20 mouse cellular contexts compared by ENCODE assay signal in genomic region chr4:97830935-97831608, GRCm38 (mm10). TPM values are rescaled to one million over a fixed set of nuclear protein-coding genes. Genes with fewer than 3 reads are reported as not detected.
A peak's percentile ranks its signal among the peaks of the same experiment; 100 is the strongest.
DNase-seq lines count a peak whose midpoint lies in the region; ATAC-seq and TF ChIP-seq lines count a peak whose summit lies in the region.
"Had no signal": no experiment of that assay in that cellular context is flagged by ENCODE, and none has a peak within 500 bp of the region (broad histone marks: within the 10 kb centered on the region; RNA-seq: fewer than 3 reads in every experiment).

No protein-coding gene starts in this region.

- no peaks in the 10 kb centered on the region for H3K36me3 ChIP-seq in heart, postnatal 0 days (replicated peaks; ENCODE audit: control insufficient read depth, insufficient read depth, low read length)
- H3K36me3 ChIP-seq in heart, embryonic 12.5 days: peaks cover 2% of the 10 kb centered on the region; the same call in 1 of the 2 replicates
- H3K36me3 ChIP-seq in hindbrain, postnatal 0 days (ENCODE audit: insufficient read depth, low read length): no peaks in the 10 kb centered on the region
- H3K36me3 ChIP-seq: embryonic facial prominence, embryonic 13.5 days had no signal

- TF ChIP-seq EP300 in heart, postnatal 0 days (IDR thresholded peaks at IDR 0.05; ENCODE audit: low read depth): no peak

- WGBS in heart, postnatal 0 days: 67% methylated on average over 16 of the region's 16 CpGs
- 81% methylated on average over 16 of the region's 16 CpGs for WGBS in heart, embryonic 12.5 days
- WGBS in bone marrow, adult 2 months: 6% methylated on average over 16 of the region's 16 CpGs
- 85% methylated on average over 16 of the region's 16 CpGs for WGBS in hindbrain, postnatal 0 days

- no peak overlapping the region for H3K4me2 ChIP-seq in heart, postnatal 0 days (ENCODE audit: low read depth, low read length)
- H3K4me2 ChIP-seq in heart, embryonic 12.5 days: no peak overlapping the region
- H3K4me2 ChIP-seq in hindbrain, postnatal 0 days (ENCODE audit: low read depth, low read length): no peak overlapping the region
- H3K4me2 ChIP-seq: embryonic facial prominence, embryonic 13.5 days; hindbrain, embryonic 14.5 days; limb, embryonic 13.5 days had no signal

- no peak for DNase-seq in heart, postnatal 0 days (ENCODE audit: low spot score)
- peak; percentile 84 for DNase-seq in 416B (ENCODE audit: low read depth)
- DNase-seq in T-cell, adult 2 months (ENCODE audit: low spot score): no peak
- DNase-seq in neural tube, embryonic 10.5 days (ENCODE audit: extremely low spot score, low spot score): no peak
- DNase-seq in hindbrain, postnatal 0 days (ENCODE audit: low spot score): no peak
- DNase-seq: cerebellum, adult 9-11 months; heart, postnatal 10 days; kidney, postnatal 36 days; right cerebral cortex, postnatal 25 days; thymus, postnatal 4 days had no signal

- TF ChIP-seq POLR2A in bone marrow, adult 2 months (IDR thresholded peaks at IDR 0.05; ENCODE audit: borderline replicate concordance, control insufficient read depth, low read depth, low read length): no peak

- no peaks in the 10 kb centered on the region for H3K27me3 ChIP-seq in heart, postnatal 0 days (ENCODE audit: control insufficient read depth, insufficient read depth, low read length)
- H3K27me3 ChIP-seq in heart, embryonic 12.5 days (replicated peaks): no peaks in the 10 kb centered on the region
- no peaks in the 10 kb centered on the region for H3K27me3 ChIP-seq in hindbrain, postnatal 0 days (ENCODE audit: insufficient read depth, low read length)
- H3K27me3 ChIP-seq: embryonic facial prominence, embryonic 13.5 days; limb, embryonic 13.5 days had no signal

- no peak overlapping the region for H3K4me3 ChIP-seq in heart, postnatal 0 days (ENCODE audit: low read depth, low read length)
- no peak overlapping the region for H3K4me3 ChIP-seq in heart, embryonic 12.5 days
- peak overlapping the region; percentile 28 for H3K4me3 ChIP-seq in bone marrow, adult 2 months (replicated peaks; ENCODE audit: control insufficient read depth, low read depth, low read length)
- no peak overlapping the region for H3K4me3 ChIP-seq in hindbrain, postnatal 0 days (ENCODE audit: low read length)
- H3K4me3 ChIP-seq: embryonic facial prominence, embryonic 13.5 days; limb, embryonic 13.5 days had no signal

- H3K27ac ChIP-seq in heart, postnatal 0 days (ENCODE audit: low read depth): 0 out of 2 replicates have a peak overlapping the region, but pooled peaks have one; percentile 7
- H3K27ac ChIP-seq in heart, embryonic 12.5 days (ENCODE audit: poor library complexity, severe bottlenecking): no peak overlapping the region
- peak overlapping the region; percentile 55; the same call in 1 of the 2 replicates for H3K27ac ChIP-seq in bone marrow, adult 2 months (ENCODE audit: control insufficient read depth, insufficient read depth, low read depth, low read length, poor library complexity)
- no peak overlapping the region for H3K27ac ChIP-seq in hindbrain, postnatal 0 days
- H3K27ac ChIP-seq: embryonic facial prominence, embryonic 13.5 days; hindbrain, embryonic 14.5 days; limb, embryonic 13.5 days; liver, embryonic 14.5 days had no signal

- peaks cover 59% of the 10 kb centered on the region for H3K4me1 ChIP-seq in heart, postnatal 0 days (ENCODE audit: control insufficient read depth, insufficient read depth)
- peaks cover 79% of the 10 kb centered on the region for H3K4me1 ChIP-seq in heart, embryonic 12.5 days (replicated peaks)
- no peaks in the 10 kb centered on the region; the same call in 1 of the 2 replicates for H3K4me1 ChIP-seq in bone marrow, adult 2 months (ENCODE audit: control insufficient read depth, insufficient read depth, low read length)
- no peaks in the 10 kb centered on the region for H3K4me1 ChIP-seq in hindbrain, postnatal 0 days (ENCODE audit: insufficient read depth, low read length)

- TF ChIP-seq CTCF in heart, postnatal 0 days (IDR thresholded peaks at IDR 0.05; ENCODE audit: low read depth): no peak
- no peak for TF ChIP-seq CTCF in bone marrow, adult 2 months (IDR thresholded peaks at IDR 0.05; ENCODE audit: control insufficient read depth, insufficient read depth, low read length)
- no peak for TF ChIP-seq CTCF in hindbrain, postnatal 0 days (IDR thresholded peaks at IDR 0.05; ENCODE audit: low read depth)

- H3K9ac ChIP-seq in heart, postnatal 0 days (replicated peaks; ENCODE audit: low read depth, low read length): no peak overlapping the region
- H3K9ac ChIP-seq in heart, embryonic 12.5 days: no peak overlapping the region
- no peak overlapping the region for H3K9ac ChIP-seq in hindbrain, postnatal 0 days (replicated peaks; ENCODE audit: low read length)
- H3K9ac ChIP-seq: embryonic facial prominence, embryonic 13.5 days; hindbrain, embryonic 14.5 days; limb, embryonic 13.5 days; liver, embryonic 14.5 days had no signal

- ATAC-seq in heart, postnatal 0 days (ENCODE audit: insufficient read depth, low read depth): no peak
- ATAC-seq in heart, embryonic 12.5 days (ENCODE audit: insufficient number of reproducible peaks, low FRiP score): no peak
- peak; percentile 20 for ATAC-seq in inflammation-experienced regulatory T-cells, adult 6 months
- ATAC-seq in hindbrain, postnatal 0 days: no peak
- ATAC-seq: forebrain, embryonic 16.5 days; intestine, embryonic 16.5 days; midbrain, embryonic 16.5 days had no signal

- no peaks in the 10 kb centered on the region for H3K9me3 ChIP-seq in heart, postnatal 0 days (replicated peaks; ENCODE audit: control insufficient read depth, low read length)
- H3K9me3 ChIP-seq in heart, embryonic 12.5 days (replicated peaks): no peaks in the 10 kb centered on the region
- H3K9me3 ChIP-seq in hindbrain, postnatal 0 days (ENCODE audit: low read length): no peaks in the 10 kb centered on the region
- H3K9me3 ChIP-seq: embryonic facial prominence, embryonic 13.5 days; limb, embryonic 13.5 days had no signal

RNA-seq across cellular contexts. Expression of gene E130114P18Rik, which starts 53.2 kb away (rescaled TPM):
- not detected in 2 replicates for total RNA-seq in heart, postnatal 0 days (2014; rRNA removed; ENCODE audit: low replicate concordance)
- polyA plus RNA-seq in heart, postnatal 0 days (2015; fragmentation: Nextera tagmentation; extraction: Ambion mirVana): 0.45 and 0.52 TPM in 2 replicates
- polyA plus RNA-seq in heart, embryonic 12.5 days (2016; fragmentation: Nextera tagmentation; extraction: Ambion mirVana): 0.50 and 0.74 TPM in 2 replicates
- not detected in 2 replicates for polyA plus RNA-seq in bone marrow, adult 2 months (2011; ENCODE audit: insufficient read depth, insufficient read length, low replicate concordance, missing spikeins)
- not detected for polyA plus RNA-seq in inflammation-experienced regulatory T-cells, adult 6 months (2017; shearing (Covaris generic))
- total RNA-seq in hindbrain, postnatal 0 days (2014; rRNA removed): 17.1 and 22.3 TPM in 2 replicates
- polyA plus RNA-seq in hindbrain, postnatal 0 days (2015; fragmentation: Nextera tagmentation; extraction: Ambion mirVana): 31.6 and 37.8 TPM in 2 replicates
- polyA plus RNA-seq: liver, embryonic 14.5 days had no signal

RNA-seq across cellular contexts. Expression of gene Nfia, which starts 58.5 kb away (rescaled TPM):
- 76.5 and 114 TPM in 2 replicates for total RNA-seq in heart, postnatal 0 days (2014; rRNA removed; ENCODE audit: low replicate concordance)
- polyA plus RNA-seq in heart, postnatal 0 days (2015; fragmentation: Nextera tagmentation; extraction: Ambion mirVana): 53.2 and 53.8 TPM in 2 replicates
- polyA plus RNA-seq in heart, embryonic 12.5 days (2016; fragmentation: Nextera tagmentation; extraction: Ambion mirVana): 37.5 and 42.0 TPM in 2 replicates
- 5.8 and 6.1 TPM in 2 replicates for polyA plus RNA-seq in bone marrow, adult 2 months (2011; ENCODE audit: insufficient read depth, insufficient read length, low replicate concordance, missing spikeins)
- 10 to 100 TPM; 11.0 to 19.2 (median 15.7) TPM for polyA plus RNA-seq in inflammation-experienced regulatory T-cells, adult 6 months (2017; shearing (Covaris generic))
- total RNA-seq in hindbrain, postnatal 0 days (2014; rRNA removed): 73.5 and 97.2 TPM in 2 replicates
- 71.0 and 76.8 TPM in 2 replicates for polyA plus RNA-seq in hindbrain, postnatal 0 days (2015; fragmentation: Nextera tagmentation; extraction: Ambion mirVana)

Comparison
In these comparisons a context has a peak if more than half of its experiments do, and no peak if none do; other contexts are left out.
1. H3K27ac ChIP-seq: peak in heart, postnatal 0 days (single experiment) and bone marrow, adult 2 months (single experiment); none in heart, embryonic 12.5 days (single experiment) and hindbrain, postnatal 0 days (single experiment).
2. RNA of gene E130114P18Rik, which starts 53.2 kb away (polyA plus RNA-seq): 31.6 to 37.8 TPM in hindbrain, postnatal 0 days; not detected in bone marrow, adult 2 months, 0.50 to 0.74 TPM in heart, embryonic 12.5 days, 0.45 to 0.52 TPM in heart, postnatal 0 days and not detected in inflammation-experienced regulatory T-cells, adult 6 months; every median in the first group is over 10 times any median in the second.